Mouse (Mus musculus) C2C12 (cell line): ENCODE data around the gene Crnn. TPM values are rescaled to one million over a fixed set of nuclear protein-coding genes. Genes with fewer than 3 reads are reported as not detected.

Source experiments
- H3K27me3 ChIP-seq: one replicate; pipeline ENCODE4 v1.6.1; 2011; ENCODE audit not compliant: control insufficient read depth, insufficient read depth, insufficient read length
- H3K36me3 ChIP-seq: one replicate; pipeline ENCODE4 v1.6.1; 2011; ENCODE audit not compliant: control insufficient read depth, insufficient read depth
- H3K4me3 ChIP-seq: one replicate; pipeline ENCODE4 v1.5.1; 2011; ENCODE audit warnings: mild to moderate bottlenecking, control low read depth; ENCODE audit not compliant: poor library complexity, insufficient read depth, severe bottlenecking
- H3K79me2 ChIP-seq: one replicate; pipeline ENCODE4 v1.6.1; 2011; ENCODE audit not compliant: control insufficient read depth, insufficient read depth
- H3K79me3 ChIP-seq: one replicate; pipeline ENCODE4 v1.6.1; 2011; ENCODE audit warnings: low read depth, control low read depth
- H3ac ChIP-seq: one replicate; pipeline ENCODE3; 2011; ENCODE audit warnings: low read depth; ENCODE audit not compliant: control insufficient read depth, insufficient read length
- CEBPB ChIP-seq: IDR thresholded peaks from one replicate; pipeline ENCODE4 v1.6.1; 2011; ENCODE audit warnings: low read depth, mild to moderate bottlenecking, control low read depth, moderate library complexity
- CTCF ChIP-seq: IDR thresholded peaks from one replicate; pipeline ENCODE4 v1.5.1; 2011; ENCODE audit not compliant: control insufficient read depth, insufficient read depth, insufficient read length
- FOSL1 ChIP-seq: IDR thresholded peaks from one replicate; pipeline ENCODE4 v1.8.0; 2011; ENCODE audit warnings: mild to moderate bottlenecking, low read length; ENCODE audit not compliant: poor library complexity, insufficient read depth, severe bottlenecking
- MAX ChIP-seq: IDR thresholded peaks from one replicate; pipeline ENCODE4 v1.6.1; 2011; ENCODE audit warnings: mild to moderate bottlenecking, control low read depth
- MYOD1 ChIP-seq: IDR thresholded peaks from one replicate; pipeline ENCODE4 v1.6.1; 2011; ENCODE audit warnings: low read depth; ENCODE audit not compliant: control insufficient read depth, insufficient read length
- MYOG ChIP-seq: IDR thresholded peaks from one replicate; pipeline ENCODE4 v1.6.1; 2011; ENCODE audit not compliant: control insufficient read depth, insufficient read length; ENCODE audit errors: extremely low read depth
- USF1 ChIP-seq: IDR thresholded peaks from one replicate; pipeline ENCODE4 v1.6.1; 2011; ENCODE audit warnings: low read depth, mild to moderate bottlenecking, control low read depth, moderate library complexity
- polyA plus RNA-seq: library from polyadenylated mRNA; unstranded; fragments of >200 nt; fragmentation: generic; extraction: Trizol; gene quantifications from one replicate; pipeline ENCODE4 v1.2.1, GENCODE M21; 2012; ENCODE audit warnings: missing spikeins

The Crnn gene
- polyA plus RNA-seq, 1 experiment = not detected

DNA sequence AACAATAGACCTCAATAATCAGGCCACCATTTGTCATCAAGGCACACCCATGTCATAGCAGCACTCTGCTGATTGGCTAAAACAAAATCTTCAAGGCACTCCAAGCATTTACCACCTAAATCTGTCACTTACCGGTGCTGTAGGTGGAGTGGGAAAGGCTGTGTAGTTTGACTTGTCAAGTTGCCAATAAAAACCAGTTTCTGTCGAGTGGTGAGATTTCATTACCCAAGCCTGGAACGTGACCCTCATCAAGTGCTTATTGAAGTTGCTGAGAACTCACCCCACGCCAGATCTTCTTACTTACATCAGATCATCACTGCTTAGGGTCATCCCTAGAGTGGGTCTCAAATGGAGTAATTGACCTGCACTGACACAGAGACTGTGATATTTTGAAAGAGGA lies 16.5 kb upstream of the Crnn start:
- no peaks in the 10 kb centered on the region for H3K79me2 ChIP-seq
- H3K79me3 ChIP-seq = no peaks in the 10 kb centered on the region
- no peak overlapping the region for H3K4me3 ChIP-seq
- no peaks in the 10 kb centered on the region for H3K27me3 ChIP-seq
- no peaks in the 10 kb centered on the region for H3K36me3 ChIP-seq
- no peak for TF ChIP-seq CTCF
- TF ChIP-seq MAX = no peak
- TF ChIP-seq FOSL1 = no peak
- no peak for TF ChIP-seq MYOD1
- no peak for TF ChIP-seq MYOG
- TF ChIP-seq USF1 = no peak
- no peak for TF ChIP-seq CEBPB
- no peak overlapping the region for H3ac ChIP-seq

DNA sequence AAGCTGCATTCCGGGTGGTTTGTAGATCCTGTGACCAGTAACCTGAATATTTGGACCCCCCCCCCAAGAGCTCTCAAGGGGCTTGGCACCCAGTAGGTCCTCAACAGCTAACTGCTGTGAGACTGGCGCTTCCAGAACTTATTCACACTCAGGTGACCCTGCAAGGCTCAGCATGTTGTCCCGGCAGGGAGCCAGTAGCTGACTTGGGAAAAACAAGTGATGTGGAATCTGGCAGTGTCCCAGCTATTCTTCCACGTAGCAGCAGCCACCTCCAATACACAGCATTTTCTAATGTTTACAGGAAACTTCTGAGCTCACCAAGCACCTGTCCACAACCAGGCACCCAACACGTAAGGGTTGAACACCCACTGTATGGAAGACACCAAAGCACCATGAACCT lies 15.5 kb upstream of the Crnn start:
- TF ChIP-seq MYOG (no peak), CTCF (no peak), MYOD1 (no peak), FOSL1 (no peak), USF1 (no peak), MAX (no peak), CEBPB (no peak)
- Histone ChIP-seq H3K27me3 (no peaks in the 10 kb centered on the region), H3K79me3 (no peaks in the 10 kb centered on the region), H3ac (no peak overlapping the region), H3K79me2 (no peaks in the 10 kb centered on the region), H3K4me3 (no peak overlapping the region), H3K36me3 (no peaks in the 10 kb centered on the region)

DNA sequence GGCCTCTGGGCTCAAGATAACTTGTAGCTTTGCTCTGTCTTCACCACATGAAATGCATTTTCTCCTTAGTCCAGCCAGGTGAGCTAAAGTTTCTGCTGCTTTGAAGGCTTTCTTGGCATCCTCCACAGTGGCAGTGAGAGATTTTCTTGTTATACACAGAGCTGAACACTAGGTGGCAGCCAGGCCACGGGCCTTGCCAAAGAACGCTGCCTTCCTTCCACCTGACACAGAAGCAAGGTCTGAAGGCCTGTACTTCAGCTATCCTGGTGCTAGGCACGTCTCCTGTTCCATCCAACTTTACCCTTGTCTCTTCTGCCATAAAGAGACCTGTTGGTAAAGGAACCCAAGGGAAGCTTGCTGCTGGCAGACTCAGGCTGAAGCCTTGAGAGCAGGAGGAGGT lies 14.1 kb upstream of the Crnn start:
- no peak for TF ChIP-seq USF1
- no peak overlapping the region for H3K4me3 ChIP-seq
- H3ac ChIP-seq = no peak overlapping the region
- H3K79me3 ChIP-seq = no peaks in the 10 kb centered on the region
- no peaks in the 10 kb centered on the region for H3K36me3 ChIP-seq
- no peaks in the 10 kb centered on the region for H3K27me3 ChIP-seq
- no peaks in the 10 kb centered on the region for H3K79me2 ChIP-seq

DNA sequence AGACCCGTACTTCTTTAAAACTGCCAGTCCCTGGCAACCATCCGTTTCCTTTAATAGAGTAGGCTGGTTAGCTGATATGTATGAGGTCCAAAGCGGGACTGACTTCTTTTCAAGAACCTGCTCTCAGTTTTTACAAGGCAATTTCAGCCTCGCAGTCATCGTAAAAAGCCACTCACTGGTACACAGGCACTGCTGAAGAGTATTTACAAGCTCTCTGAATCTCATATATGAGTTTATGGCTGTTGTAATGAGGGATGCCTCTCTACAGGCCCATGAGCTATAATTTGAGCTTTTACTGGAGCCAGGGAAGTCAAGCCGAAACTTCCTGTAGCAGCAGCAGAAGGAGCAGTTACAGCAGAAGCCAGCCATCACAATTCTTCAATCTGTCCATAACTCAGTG lies 17.9 kb downstream of the Crnn start:
- H3K27me3 ChIP-seq = no peaks in the 10 kb centered on the region
- no peaks in the 10 kb centered on the region for H3K36me3 ChIP-seq
- H3K79me2 ChIP-seq = no peaks in the 10 kb centered on the region
- no peak for TF ChIP-seq MAX
- TF ChIP-seq MYOD1 = no peak
- TF ChIP-seq FOSL1 = no peak
- TF ChIP-seq CEBPB = no peak
- TF ChIP-seq CTCF = no peak
- no peak for TF ChIP-seq USF1
- TF ChIP-seq MYOG = no peak
- H3ac ChIP-seq = no peak overlapping the region
- no peak overlapping the region for H3K4me3 ChIP-seq
- H3K79me3 ChIP-seq = no peaks in the 10 kb centered on the region

DNA sequence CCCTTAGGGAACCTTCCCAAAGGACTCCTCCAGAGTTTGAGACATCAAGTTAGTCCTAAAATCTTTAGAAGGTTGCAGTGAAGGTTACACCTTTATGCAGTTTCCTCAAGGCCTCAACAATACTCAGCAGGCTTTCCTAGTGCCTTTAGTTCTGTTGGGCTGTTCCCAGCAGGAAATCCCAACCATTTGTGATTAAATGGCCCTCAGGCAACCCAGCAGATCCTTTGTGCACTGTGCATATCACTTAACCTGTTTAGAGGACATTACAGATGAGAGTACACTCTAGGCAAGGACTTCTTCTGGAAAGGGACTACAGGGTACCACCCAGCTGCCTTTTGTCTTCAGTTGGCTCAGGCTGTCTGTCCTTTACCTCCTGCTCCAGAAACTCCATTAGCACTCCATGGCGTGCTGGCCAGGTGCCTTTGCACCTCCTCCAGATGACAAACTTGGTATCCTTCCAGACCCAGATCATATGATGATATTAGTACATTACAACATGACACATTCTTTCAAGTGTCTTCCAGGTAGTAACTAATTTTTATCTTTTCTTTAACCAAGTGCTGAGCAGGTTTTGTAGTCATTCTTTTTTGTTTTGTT lies 18.5 kb downstream of the Crnn start:
- TF ChIP-seq MAX = no peak
- no peak for TF ChIP-seq MYOD1
- TF ChIP-seq CEBPB = no peak
- no peak for TF ChIP-seq CTCF
- TF ChIP-seq FOSL1 = no peak
- H3K79me3 ChIP-seq = no peaks in the 10 kb centered on the region
- H3K27me3 ChIP-seq = no peaks in the 10 kb centered on the region
- no peak overlapping the region for H3ac ChIP-seq
- H3K4me3 ChIP-seq = no peak overlapping the region
- H3K79me2 ChIP-seq = no peaks in the 10 kb centered on the region
- no peaks in the 10 kb centered on the region for H3K36me3 ChIP-seq

DNA sequence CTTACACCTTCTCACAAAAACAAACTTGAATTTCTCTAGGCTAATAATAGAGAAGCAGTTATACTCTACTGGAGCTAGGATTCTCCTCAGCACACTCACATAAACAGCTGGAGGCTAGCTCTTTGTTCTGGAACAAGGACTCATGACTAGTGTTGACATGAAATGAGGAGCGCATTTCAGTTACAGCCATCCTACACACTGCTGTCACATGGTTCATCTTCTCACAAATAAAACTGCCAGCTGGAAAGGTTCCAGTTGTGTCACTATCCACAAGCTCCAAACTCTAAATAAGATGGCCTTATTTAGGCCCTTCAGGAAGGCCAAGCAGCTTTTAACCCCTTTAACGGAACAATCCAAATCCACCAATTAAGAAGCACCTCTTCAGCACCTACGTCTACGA lies 36.3 kb downstream of the Crnn start:
- Histone ChIP-seq H3K79me2 (no peaks in the 10 kb centered on the region), H3ac (no peak overlapping the region), H3K79me3 (no peaks in the 10 kb centered on the region), H3K27me3 (no peaks in the 10 kb centered on the region), H3K4me3 (no peak overlapping the region), H3K36me3 (no peaks in the 10 kb centered on the region)
- TF ChIP-seq FOSL1 = no peak
- TF ChIP-seq CTCF = no peak
- TF ChIP-seq MYOG = no peak
- no peak for TF ChIP-seq MAX
- no peak for TF ChIP-seq CEBPB
- TF ChIP-seq USF1 = no peak
- no peak for TF ChIP-seq MYOD1
